Mouse (Mus musculus): ENCODE results near the gene Pum2.
"Not testable (repeated sequence)": the region's sequence is repeated elsewhere in the genome, so short reads cannot be mapped to it uniquely, and the experiment has no call there.

Pum2 gene

DNA sequence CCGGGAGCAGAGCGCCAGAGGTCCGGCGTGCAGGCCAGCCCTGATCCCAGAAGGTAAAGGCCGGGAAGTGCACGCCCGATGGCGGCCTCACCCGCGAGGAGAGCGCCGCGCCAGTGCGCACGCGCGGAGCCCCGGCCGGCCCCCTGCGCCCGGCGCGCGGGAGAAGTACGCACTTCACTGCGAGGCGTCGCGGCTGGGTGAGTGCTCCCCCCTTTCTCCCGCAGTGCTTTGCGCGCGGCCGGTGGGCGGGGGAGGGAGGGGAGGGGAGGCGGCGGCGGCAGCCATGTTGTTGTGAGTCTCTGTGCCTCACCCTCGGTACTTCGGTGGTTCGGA, at the start of gene Pum2:
Gene Pum2 (plus strand): TSS at position 161 of the 333 bp plus-strand sequence.
- DNase-seq (ENCODE audit: low read depth, low spot score) = peak; percentile 92

DNA sequence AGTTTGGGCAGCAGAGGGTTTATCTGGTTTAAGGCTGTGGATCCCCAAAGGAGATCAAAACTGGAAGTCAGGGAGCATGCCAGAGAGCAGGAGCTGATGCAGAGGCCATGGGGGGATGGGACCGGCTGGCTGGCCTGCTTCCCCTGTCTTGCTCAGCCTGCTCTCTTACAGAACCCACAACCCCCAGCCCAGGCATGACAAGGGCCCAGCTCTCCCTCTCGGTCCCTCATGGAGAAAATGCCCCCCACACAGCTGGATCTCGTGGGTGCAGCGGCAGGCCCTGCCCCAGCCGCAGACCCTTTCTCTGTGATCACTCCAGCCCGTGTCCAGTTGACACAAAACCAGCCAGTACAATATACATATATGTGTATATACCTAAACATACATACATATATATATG, 44.4 kb upstream of the Pum2 start:
- DNase-seq (ENCODE audit: low read depth, low spot score) = no peak

DNA sequence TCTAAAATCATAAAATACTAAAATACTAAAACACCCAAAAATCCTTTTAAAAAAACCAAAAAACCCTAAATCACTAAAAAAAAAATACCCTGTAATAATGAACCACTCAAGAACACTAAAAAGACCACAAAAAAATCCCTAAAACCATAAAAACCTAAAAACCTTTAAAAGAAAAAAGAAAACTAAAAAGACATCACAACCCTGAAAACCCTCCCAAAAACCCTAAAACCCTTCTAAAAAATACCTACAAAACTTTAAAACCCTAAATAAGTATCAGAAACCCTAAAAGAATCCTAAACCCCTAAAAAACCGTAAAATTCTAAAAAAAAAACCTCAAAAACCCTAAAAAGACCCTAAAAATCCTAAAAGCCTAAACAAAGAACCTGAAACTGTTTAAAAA, 42.2 kb upstream of the Pum2 start:
- no peak for DNase-seq (ENCODE audit: low read depth, low spot score)

DNA sequence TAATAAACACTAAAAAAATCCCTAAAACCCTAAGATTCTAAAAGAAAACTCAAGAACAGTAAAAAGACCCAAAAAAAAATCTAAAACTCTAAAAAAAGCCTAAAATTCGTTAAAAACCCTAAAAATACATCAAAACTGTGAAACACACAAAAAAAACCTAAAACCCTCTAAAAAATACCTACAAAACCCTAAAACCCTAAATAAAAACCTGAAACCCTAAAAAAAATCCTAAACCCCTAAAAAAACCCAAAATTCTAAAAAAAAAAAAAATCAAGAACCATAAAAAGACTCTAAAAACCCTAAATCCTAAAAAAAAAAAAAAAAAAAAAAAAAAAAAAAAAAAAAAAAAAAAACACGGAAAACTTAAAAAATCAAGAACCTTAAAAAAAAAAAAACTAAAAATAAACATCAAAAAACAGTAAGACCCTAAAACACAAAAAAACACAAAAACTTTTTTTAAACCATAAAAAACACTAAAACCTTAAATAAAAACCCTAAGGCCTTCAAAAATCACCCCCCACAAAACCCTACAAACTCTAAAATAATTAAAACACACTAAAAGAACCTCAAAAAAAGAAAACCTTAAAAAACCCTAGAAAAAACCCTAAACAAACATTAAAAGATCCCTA, 41.1 kb upstream of the Pum2 start:
- no peak for DNase-seq (ENCODE audit: low read depth, low spot score)

DNA sequence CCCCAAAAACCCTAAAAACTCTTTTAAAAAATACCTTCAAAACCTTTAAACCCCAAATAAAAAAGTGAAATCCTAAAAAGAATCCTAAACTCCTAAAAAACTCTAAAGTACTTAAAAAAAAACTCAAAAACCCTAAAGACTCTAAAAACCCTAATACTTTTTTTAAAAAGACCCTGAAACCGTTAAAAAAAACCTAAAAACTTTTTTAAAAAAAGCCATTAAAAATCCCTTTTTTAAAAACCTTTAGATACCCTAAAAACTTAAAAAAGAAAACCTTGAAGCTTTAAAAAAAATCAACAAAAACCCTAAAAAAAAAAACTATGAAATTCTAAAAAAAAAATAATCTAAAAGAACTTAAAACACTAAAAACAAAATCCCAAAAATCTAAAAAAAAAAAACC, 39.6 kb upstream of the Pum2 start:
- DNase-seq (ENCODE audit: low read depth, low spot score) = no peak

DNA sequence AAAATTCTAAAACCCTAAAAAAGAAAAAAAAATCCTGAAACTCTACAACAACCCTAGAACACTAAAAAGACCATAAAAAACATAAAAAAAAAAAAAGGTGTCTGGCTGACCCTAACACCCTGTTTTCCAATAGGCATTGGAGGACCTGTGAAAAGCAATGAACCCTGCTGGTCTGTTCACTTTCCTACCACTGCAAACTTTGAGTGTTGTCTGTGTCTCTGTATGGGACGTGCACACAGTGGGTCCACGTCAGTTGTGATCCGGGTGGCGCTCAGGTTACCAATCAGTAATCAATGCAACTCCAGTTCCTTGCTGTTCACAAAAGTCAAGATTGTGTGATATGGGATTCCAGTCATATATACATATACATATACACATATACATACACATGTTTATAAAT, 38.4 kb upstream of the Pum2 start:
- no peak for DNase-seq (ENCODE audit: low read depth, low spot score)

DNA sequence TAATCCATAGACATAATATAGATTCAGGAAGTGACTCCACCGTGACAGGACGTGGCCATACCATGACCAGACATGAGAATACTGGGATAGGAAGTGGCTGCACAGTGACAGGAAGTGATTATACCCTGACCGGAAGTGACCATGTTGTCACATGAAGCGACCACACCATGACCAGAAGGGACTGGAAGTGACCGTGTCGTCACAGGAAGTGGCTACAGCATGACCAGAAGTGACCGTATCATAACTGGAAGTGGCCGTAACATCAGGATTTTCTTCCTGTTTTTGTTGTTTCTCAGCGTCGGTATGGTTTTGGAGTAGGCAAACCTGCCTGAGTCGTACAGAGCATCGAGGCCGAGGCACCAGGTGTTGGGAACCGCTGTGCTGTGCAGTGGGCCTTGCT, 37.0 kb upstream of the Pum2 start:
- no peak for DNase-seq (ENCODE audit: low read depth, low spot score)

DNA sequence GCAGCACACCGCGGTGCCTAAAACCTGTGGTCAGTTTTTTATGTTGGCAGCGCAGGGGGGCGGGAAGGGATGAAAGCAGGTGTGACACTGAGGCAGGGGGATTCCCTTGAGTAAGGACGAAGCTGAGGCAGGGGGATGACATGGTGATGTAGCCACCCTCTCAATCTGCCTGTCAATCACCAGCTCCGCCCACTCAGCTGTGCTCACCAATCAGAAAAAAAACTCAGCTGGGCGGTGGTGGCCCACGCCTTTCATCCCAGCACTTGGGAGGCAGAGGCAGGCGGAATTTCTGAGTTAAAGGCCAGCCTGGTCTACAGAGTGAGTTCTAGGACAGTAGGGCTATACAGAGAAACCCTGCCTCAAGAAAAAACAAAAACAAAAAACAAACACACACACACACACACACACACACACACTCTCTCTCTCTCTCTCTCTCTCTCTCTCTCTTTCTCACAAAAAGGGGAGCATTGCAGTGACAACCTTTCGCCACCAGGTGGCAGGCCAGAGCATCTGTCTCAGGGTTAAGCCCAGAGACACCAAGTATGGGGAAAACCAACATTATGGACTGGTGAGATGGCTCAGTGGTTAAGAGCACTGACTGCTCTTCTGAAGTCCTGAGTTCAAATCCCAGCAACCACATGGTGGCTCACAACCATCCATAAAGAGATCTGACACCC, 35.4 kb upstream of the Pum2 start:
- DNase-seq (ENCODE audit: low read depth, low spot score) = peak; percentile 45

DNA sequence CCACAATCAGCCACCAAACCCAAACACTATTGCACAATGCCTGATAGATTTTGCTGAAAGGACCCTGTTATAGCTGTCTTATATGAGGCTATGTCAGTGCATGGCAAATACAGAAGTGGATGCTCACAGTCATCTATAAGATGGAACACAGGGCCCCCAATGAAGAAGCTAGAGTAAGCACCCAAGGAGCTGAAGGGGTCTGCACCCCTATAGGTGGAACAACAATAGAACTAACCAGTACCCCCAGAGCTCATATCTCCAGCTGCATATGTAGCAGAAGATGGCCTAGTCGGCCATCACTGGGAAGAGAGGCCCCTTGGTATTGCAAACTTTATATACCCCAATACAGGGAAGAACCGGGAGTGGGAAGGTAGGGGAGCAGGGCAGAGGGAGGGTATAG, 33.7 kb upstream of the Pum2 start:
- DNase-seq (ENCODE audit: low read depth, low spot score) = not testable (repeated sequence)

DNA sequence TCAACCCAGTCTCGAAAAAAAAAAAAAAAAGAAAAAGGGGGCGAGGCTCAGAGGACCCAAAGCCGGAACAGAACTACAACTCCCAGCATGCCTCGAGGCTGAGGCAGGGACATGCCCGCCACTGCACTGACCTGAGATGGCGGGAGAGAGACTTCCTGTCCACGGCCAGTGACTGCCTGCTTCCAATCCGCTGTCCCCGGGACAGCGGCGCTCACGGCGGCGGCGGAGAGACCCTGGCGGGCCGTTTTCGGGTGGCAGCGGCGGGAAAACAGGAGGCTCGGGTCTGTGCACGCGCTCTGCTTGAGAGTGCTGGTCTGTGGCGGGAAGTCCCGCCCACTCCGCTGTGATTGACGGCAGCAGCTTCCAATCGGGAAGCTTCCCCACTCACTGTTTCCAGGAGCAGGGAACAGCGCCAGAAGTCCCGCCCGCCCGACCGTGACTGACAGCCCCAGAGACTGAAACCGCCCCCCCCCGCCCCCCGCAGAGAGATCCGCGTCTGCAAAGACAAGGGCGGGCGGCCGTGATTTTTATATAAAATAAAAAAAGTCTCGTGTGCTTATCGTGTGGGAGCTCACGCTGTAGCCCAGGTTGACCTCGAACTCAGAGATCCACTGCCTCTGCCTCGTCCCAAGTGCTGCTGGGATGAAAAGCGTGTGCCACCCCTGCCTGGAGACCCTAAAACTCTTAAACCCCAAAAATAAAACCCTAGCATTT, 33.1 kb upstream of the Pum2 start:
- DNase-seq (ENCODE audit: low read depth, low spot score) = peak; percentile 95

DNA sequence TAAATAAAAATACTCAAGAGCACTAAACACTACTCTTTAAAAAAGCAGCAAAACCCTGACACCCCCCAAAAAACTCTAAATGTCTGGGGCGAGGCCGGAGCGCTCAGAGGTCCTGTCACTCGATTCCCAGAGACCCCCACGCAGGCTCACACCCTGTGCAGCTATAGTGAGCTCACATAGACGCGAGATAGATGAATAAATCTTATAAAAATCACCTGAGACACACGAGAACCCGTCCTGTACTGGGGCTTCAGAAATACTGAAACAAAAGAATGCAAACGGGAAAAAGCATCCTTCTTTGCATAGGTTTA, 32.6 kb upstream of the Pum2 start:
- DNase-seq (ENCODE audit: low read depth, low spot score) = no peak

DNA sequence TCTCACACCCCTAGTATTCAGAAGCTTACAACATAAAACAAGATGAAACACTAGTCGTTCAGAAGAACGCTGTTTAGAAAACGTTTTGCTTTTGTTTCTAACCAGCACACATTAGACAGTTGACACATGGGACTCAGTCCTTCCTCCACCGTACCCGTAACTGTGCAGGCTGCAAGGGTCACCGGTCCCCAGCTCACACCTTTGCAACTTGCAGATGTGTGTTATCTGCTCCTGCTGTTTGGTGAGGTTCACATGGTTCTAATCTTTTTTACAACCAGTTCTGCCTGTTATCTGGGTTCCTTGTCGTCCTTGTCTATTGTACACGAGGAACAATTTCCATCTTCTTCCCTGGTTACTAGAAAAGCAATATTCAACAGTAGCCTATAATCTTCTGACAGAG, 25.7 kb upstream of the Pum2 start:
- not testable (repeated sequence) for DNase-seq (ENCODE audit: low read depth, low spot score)

DNA sequence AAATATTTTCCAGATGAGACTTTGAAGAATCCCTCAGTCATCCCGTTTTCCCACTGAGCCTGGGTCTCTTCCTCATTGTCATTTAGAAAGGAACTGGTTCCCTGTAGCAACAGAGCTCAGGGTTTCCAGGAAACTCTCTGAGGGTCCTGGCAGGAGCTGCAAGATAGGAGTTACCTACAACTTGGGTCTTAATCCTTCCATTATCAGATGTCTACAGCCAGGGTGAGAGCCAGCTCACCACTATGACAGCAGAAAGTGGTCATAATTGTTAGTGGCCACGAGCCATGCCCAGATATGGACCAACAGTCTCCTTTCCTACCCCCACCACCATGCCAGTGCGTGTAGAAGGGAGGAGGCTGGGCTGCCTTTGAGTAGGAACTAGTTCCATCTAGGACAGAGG, 23.9 kb upstream of the Pum2 start:
- DNase-seq (ENCODE audit: low read depth, low spot score) = not testable (repeated sequence)

DNA sequence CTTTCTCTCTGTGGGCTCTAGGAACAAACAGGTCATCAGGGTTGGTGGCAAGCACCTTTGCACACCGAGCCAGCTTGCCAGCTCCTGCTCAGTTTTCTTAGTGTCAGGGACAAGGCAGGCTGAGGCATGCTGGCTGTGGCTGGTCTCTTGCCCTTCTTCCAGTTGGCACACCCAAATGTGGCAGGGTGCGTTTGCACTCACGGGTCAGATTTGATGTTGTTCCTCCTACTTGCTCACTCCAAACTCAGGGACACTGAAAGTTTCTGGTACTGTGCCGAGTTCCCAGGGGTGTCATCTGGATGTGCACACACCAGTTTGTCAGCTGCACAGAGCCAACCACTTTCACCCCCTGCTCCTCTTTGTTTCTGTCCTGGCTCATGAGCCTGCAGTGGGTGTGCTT, 17.3 kb upstream of the Pum2 start:
- no peak for DNase-seq (ENCODE audit: low read depth, low spot score)

DNA sequence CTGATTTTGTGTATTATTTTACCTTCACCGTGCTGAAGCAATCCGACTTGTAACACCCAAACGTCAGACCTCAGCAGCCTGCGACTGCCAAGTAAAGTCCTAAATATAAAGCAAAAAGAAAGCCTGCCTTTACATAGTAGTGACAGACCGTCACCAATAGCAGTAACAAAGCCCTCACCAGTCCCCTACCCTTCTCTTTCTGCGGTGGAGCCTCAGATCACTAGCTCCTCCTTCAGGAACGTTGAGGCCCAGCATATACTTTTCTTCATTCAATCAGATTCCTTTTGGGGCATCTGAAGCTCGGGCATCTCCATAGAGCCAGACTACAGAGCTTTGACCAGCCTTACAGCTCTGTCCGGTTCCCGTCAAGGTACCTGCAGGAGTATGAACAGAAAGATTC, 16.8 kb upstream of the Pum2 start:
- no peak for DNase-seq (ENCODE audit: low read depth, low spot score)

DNA sequence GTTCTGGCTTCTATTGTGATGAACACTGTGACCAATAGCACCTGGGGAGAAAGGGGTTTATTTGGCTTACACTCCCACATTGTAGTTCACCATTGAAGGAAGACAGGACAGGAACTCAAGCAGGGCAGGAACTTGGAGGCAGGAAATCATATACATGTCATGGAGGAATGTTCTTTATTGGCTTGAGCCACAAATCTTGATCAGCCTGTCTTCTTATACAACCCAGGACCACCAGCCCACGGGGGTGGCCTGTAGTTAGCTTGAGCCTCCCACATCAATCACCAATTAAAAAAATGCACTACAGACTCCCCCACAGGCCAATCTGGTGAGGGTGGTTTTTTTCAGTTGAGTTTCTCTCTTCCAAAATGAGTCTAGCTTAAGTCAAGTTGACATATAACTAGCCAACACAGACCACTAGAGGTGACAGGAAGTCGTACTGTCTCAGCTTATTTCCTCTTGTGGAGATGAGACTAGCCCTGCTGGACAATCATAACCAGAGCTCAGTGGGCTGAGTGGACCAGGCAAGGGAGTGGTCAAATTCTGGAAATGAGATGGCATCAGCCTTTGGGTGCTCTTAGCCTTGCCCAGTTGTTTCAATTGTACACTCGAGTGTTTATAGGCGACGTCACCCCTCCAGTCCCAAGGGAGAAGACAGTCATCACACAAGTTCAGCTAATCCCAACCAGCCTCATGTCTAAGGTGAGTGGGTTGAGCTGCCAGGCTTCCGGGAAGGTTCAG, 16.1 kb upstream of the Pum2 start:
- DNase-seq (ENCODE audit: low read depth, low spot score) = no peak

DNA sequence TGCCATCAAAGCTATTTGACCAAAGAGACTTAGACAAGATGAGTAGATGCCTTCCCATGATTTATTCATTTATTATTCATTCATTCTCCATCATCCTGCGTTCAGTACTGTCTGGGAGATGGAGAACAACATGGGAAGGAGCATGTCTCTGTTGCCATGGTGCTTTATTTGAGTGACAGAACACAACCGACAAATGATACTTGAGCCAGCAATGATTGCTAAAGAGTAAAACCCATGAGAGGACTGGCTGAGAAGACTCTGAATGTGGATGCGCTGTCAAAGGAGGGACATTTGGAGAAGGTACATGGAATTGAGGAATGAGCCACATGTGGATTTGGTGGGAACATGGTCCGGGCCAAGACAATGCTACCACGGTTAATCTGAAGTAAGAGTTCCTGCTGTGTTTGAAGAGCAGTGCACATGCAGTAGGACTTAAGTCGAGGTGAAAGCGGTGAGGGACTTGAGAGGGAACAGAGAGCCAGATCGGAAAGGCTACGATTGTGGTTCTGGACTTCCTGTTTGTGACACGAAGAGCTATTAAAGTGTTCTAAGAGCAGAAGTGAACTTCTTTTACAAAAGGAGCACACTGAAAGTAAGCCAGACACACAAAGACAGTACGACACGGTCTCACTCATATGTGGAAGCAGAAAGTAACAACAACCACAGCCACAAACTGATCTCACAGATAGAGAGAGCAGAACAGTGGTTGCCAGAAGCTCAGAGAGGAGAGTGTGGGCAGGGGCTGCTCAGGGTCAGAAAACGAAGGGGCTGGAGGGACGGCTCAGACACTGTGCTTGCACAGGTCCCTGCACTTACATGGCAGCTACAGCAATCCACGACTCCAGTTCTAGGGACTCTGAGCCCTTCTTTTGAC, 14.3 kb upstream of the Pum2 start:
- no peak for DNase-seq (ENCODE audit: low read depth, low spot score)

DNA sequence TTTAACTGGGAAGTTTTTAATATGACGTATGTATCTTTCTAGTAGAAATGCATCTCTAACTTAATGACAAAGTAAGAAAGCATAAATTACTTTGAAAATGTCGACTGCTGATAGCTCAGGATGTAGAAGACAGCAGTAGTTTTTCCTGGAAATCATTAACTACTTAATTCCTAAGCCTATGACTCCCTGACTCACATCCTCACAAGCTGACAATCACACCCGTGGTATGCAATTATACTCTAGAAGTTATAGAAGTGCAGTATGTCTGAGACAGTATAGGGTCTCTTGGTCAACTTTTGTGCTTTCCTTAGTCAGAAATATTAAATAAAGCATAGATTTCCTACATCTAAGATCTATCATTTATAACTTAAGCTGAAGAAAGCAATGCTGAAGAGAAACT, 12.2 kb upstream of the Pum2 start:
- no peak for DNase-seq (ENCODE audit: low read depth, low spot score)

DNA sequence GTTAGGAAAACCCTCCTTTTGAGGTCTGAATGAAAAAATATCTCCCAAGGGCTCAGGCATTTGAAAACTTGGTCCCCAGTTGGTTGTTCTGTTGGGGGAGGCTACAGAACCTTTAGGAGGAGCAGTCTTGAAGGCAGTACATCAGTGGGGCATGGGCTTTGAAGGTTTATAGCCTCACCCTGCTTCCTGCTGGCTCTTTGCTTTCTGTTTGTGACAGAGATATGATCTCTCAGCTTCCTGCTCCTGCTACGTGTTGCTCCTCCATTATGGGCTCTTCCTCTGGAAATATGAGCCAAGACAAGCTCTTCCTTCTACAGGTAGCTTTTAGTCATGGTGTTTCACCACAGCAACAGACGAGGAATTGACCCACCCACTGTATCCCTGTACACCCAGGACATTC, 11.8 kb upstream of the Pum2 start:
- no peak for DNase-seq (ENCODE audit: low read depth, low spot score)

DNA sequence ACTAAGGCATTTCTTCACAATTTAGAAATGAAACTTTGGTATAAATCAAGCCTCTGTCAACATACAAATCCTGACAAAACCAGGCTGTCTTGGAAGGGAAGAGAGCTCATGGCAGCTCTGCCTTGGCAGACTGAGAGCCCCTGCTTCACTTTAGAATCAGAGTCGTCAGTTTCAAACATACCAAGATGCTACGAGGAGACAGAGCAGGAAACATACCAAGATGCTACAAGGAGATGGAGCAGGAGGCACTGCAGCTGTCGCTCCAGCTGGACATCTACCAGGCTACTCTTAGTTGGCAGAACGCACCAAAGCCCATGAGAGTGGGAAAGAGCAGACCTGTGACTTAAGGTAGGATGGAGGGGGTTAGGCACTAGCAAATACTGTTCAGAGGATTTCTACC, 11.2 kb upstream of the Pum2 start:
- DNase-seq (ENCODE audit: low read depth, low spot score) = no peak

DNA sequence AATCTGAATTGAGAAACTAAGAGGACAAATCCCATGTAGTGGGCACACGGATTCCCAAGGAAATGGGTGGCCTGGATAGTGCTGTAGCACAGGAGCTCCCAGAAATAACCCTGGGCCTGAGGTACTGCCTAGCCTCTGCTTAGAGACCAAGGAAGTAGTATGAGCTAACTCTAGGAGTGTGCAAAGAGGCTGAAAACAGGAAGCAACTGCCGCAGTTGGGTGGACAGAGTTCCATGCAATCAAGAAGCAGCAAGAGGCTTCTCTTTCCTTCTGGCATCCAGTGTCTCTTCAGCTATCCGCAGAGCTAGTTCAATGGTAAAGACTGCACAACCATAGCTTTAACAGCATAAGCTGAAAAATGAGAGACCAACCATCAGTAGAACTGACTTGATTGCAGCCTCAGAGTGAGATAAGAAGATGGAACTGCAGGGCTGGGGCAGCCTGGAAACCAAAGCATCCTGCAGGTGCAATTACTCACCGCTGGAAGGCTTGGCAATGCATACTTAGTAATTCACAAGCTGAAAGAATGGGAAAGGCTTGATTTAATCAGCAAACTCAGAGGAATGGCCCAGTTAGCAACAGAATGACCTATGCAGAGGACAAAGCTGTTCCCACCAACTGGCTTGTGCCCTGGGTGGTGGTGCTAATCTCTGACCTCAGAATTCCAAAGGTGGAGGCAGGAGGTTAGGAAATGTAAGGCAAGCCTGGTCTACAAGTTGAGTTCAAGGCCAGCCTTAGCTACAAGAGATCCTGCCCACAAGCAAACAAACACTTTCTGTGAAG, 6.3 kb upstream of the Pum2 start:
- no peak for DNase-seq (ENCODE audit: low read depth, low spot score)

All from skeletal muscle tissue, adult 2 months (tissue).